26 mouse cellular contexts compared by ENCODE assay signal in the genomic region with DNA sequence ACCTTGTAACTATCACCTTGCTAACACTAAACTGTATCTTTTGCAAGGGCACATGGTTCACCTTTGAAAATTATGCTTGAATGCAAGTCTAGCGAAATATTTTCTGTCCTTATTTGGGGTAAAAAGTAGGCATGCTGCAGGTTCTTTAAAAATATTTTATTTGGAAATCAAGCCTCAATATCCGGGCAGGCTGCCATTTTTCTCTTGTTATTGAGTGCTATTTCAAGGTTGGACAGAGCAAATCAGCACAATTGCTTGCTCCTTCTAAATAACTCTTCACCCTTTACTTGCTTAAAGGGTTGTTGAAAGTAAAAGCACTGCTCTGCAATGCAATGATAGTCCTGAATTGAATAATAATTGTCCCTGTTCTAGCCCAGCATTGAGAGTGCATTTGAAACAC.
A peak's percentile ranks its signal among the peaks of the same experiment; 100 is the strongest.
DNase-seq lines count a peak whose midpoint lies in the region; ATAC-seq lines count a peak whose summit lies in the region.
"Had no signal": no experiment of that assay in that cellular context is flagged by ENCODE, and none has a peak within 500 bp of the region (broad histone marks: within the 10 kb centered on the region; RNA-seq: fewer than 3 reads in every experiment).

No protein-coding gene starts in this region.

- H3K27ac ChIP-seq in embryonic facial prominence, embryonic 14.5 days (replicated peaks; ENCODE audit: low read depth, low read length), result no peak overlapping the region
- no peak overlapping the region for H3K27ac ChIP-seq in embryonic facial prominence, embryonic 10.5 days (replicated peaks)
- H3K27ac ChIP-seq: forebrain, embryonic 10.5 days; forebrain, embryonic 15.5 days; liver, embryonic 14.5 days; lung, embryonic 15.5 days; stomach, postnatal 0 days had no signal

- ATAC-seq in embryonic facial prominence, embryonic 14.5 days (ENCODE audit: low read depth), result no peak
- ATAC-seq: activated CD4-positive, CD25-positive, alpha-beta regulatory T cell, adult 4 months; forebrain, embryonic 15.5 days; hindbrain, embryonic 16.5 days; midbrain, embryonic 16.5 days had no signal

- no peaks in the 10 kb centered on the region for H3K27me3 ChIP-seq in embryonic facial prominence, embryonic 14.5 days (replicated peaks; ENCODE audit: control insufficient read depth, insufficient read depth, low read length)
- no peaks in the 10 kb centered on the region for H3K27me3 ChIP-seq in embryonic facial prominence, embryonic 10.5 days (replicated peaks; ENCODE audit: low read depth, poor library complexity, severe bottlenecking)
- H3K27me3 ChIP-seq: forebrain, embryonic 15.5 days; lung, embryonic 15.5 days had no signal

- no peak overlapping the region for H3K4me2 ChIP-seq in embryonic facial prominence, embryonic 14.5 days (ENCODE audit: low read depth, low read length)
- H3K4me2 ChIP-seq: forebrain, embryonic 15.5 days; lung, embryonic 15.5 days; midbrain, embryonic 11.5 days had no signal

- DNase-seq in embryonic facial prominence, embryonic 14.5 days (ENCODE audit: low spot score), result peak; percentile 29
- no peak for DNase-seq in embryonic facial prominence, embryonic 10.5 days (ENCODE audit: low spot score)
- DNase-seq in lung, postnatal 14 days, result peak; percentile 26
- no peak for DNase-seq in lung, postnatal 4 days
- DNase-seq in adrenal gland, postnatal 25 days, result peak; percentile 20
- DNase-seq in fibroblast of lung, adult 2 months (ENCODE audit: low read depth), result peak; percentile 44
- DNase-seq in kidney, adult 11 months, result no peak
- DNase-seq: B cell, adult 2 months; cerebellum, adult 2 months; cerebellum, postnatal 25 days; kidney, adult 2 months; kidney, postnatal 4 days; left cerebral cortex, postnatal 4 days; liver; right cerebral cortex, postnatal 4 days; thymus, adult 18-20 months; thymus, postnatal 25 days had no signal

- no peak overlapping the region for H3K9ac ChIP-seq in embryonic facial prominence, embryonic 14.5 days (ENCODE audit: low read depth, low read length)
- H3K9ac ChIP-seq: forebrain, embryonic 15.5 days; liver, embryonic 14.5 days; lung, embryonic 15.5 days had no signal

- H3K4me1 ChIP-seq in embryonic facial prominence, embryonic 14.5 days (ENCODE audit: control insufficient read depth, insufficient read depth, low read length), result no peaks in the 10 kb centered on the region
- peaks cover 4% of the 10 kb centered on the region; the same call in 1 of the 2 replicates for H3K4me1 ChIP-seq in embryonic facial prominence, embryonic 10.5 days
- H3K4me1 ChIP-seq: forebrain, embryonic 15.5 days; lung, embryonic 15.5 days had no signal

- H3K9me3 ChIP-seq in embryonic facial prominence, embryonic 14.5 days (ENCODE audit: control insufficient read depth, low read length), result no peaks in the 10 kb centered on the region
- H3K9me3 ChIP-seq in embryonic facial prominence, embryonic 10.5 days, result no peaks in the 10 kb centered on the region
- H3K9me3 ChIP-seq: forebrain, embryonic 10.5 days; forebrain, embryonic 15.5 days; lung, embryonic 15.5 days had no signal

- H3K4me3 ChIP-seq in embryonic facial prominence, embryonic 14.5 days (ENCODE audit: low read depth, low read length), result no peak overlapping the region
- no peak overlapping the region for H3K4me3 ChIP-seq in embryonic facial prominence, embryonic 10.5 days
- H3K4me3 ChIP-seq: forebrain, embryonic 10.5 days; forebrain, embryonic 15.5 days; lung, embryonic 15.5 days had no signal

- H3K36me3 ChIP-seq in embryonic facial prominence, embryonic 14.5 days (ENCODE audit: control insufficient read depth, insufficient read depth, low read length), result no peaks in the 10 kb centered on the region
- no peaks in the 10 kb centered on the region for H3K36me3 ChIP-seq in embryonic facial prominence, embryonic 10.5 days (replicated peaks)
- H3K36me3 ChIP-seq: forebrain, embryonic 10.5 days; forebrain, embryonic 15.5 days; lung, embryonic 15.5 days had no signal

- 65% methylated on average over 2 of the region's 2 CpGs for WGBS in embryonic facial prominence, embryonic 14.5 days
- 88% methylated on average over 2 of the region's 2 CpGs for WGBS in embryonic facial prominence, embryonic 10.5 days

Comparison
In these comparisons a context has a peak if more than half of its experiments do, and no peak if none do; other contexts are left out.
1. DNase-seq: peak in embryonic facial prominence, embryonic 14.5 days (single experiment), lung, postnatal 14 days (single experiment), adrenal gland, postnatal 25 days (single experiment) and fibroblast of lung, adult 2 months (single experiment); none in embryonic facial prominence, embryonic 10.5 days (single experiment), lung, postnatal 4 days (0 of 2) and kidney, adult 11 months (single experiment).